Mouse (Mus musculus) liver, embryonic 12.5 days (tissue): ENCODE measurements around the gene Opcml. TPM values are rescaled to one million over a fixed set of nuclear protein-coding genes. Genes with fewer than 3 reads are reported as not detected.

Experiments used
- ATAC-seq: fragments of 200-750 bp; cut with Nextera tagmentation; 2 replicates; pipeline ENCODE4 v1.8.0; 2017; ENCODE audit warnings: moderate number of reproducible peaks, mild to moderate bottlenecking, moderate library complexity
- H3K27ac ChIP-seq: fragments of 300-500 bp; sonication (generic); 2 replicates; pipeline ENCODE4 v1.5.1; 2016; ENCODE audit warnings: mild to moderate bottlenecking
- H3K27me3 ChIP-seq: fragments of 300-500 bp; sonication (generic); replicated peaks from 2 replicates; pipeline ENCODE4 v1.6.1; 2016; ENCODE audit warnings: mild to moderate bottlenecking, moderate library complexity
- H3K36me3 ChIP-seq: fragments of 300-500 bp; sonication (generic); 2 replicates; pipeline ENCODE4 v1.6.1; 2016; ENCODE audit warnings: mild to moderate bottlenecking, moderate library complexity
- H3K4me1 ChIP-seq: fragments of 300-500 bp; sonication (generic); 2 replicates; pipeline ENCODE4 v1.6.1; 2016
- H3K4me2 ChIP-seq: fragments of 300-500 bp; sonication (generic); 2 replicates; pipeline ENCODE4 v1.6.1; 2016; ENCODE audit warnings: mild to moderate bottlenecking, moderate library complexity
- H3K4me3 ChIP-seq: fragments of 300-500 bp; sonication (generic); 2 replicates; pipeline ENCODE4 v1.5.1; 2016; ENCODE audit warnings: mild to moderate bottlenecking, moderate library complexity
- H3K9ac ChIP-seq: fragments of 300-500 bp; sonication (generic); 2 replicates; pipeline ENCODE4 v1.6.1; 2016; ENCODE audit warnings: mild to moderate bottlenecking, moderate library complexity
- H3K9me3 ChIP-seq: fragments of 300-500 bp; sonication (generic); replicated peaks from 2 replicates; pipeline ENCODE4 v1.6.1; 2016; ENCODE audit warnings: mild to moderate bottlenecking, moderate library complexity
- WGBS: fragments of 180-500 bp; shearing (Covaris S2); methylation state at CpG from one replicate; pipeline ENCODE4 v1.1.7; 2016; ENCODE audit not compliant: insufficient replicate concordance; 5-methylcytosine and 5-hydroxymethylcytosine counted together
- polyA plus RNA-seq: library from polyadenylated mRNA; unstranded; fragments of >200 nt; fragmentation: Nextera tagmentation; extraction: Ambion mirVana; gene quantifications from 2 replicates; pipeline ENCODE4 v1.2.1, GENCODE M21; 2016

The Opcml gene
- polyA plus RNA-seq, 1 experiment from 2014 or later = 0.23 TPM

DNA sequence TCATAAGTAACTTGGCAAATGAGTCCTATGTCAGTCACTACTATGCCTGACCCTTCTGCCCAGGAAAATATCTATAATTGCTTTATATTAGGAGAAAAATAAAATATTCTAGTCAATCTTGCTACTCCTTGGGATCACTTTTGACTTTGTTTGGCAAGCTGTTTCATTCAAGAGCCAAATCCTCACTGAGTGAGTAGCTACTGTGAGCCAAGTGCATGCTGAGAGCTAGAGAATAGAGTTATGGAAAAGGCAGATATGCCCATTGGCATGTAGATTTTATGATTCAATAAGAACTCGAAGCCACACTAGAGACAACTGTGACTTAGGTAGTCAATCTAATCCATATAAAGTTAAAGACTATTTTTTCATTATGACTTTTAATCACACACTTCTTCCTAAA, 340.9 kb downstream of the Opcml start:
- 47% methylated on average over 1 of the region's 1 CpGs for WGBS
- ATAC-seq = no peak
- no peak overlapping the region for H3K27ac ChIP-seq
- no peak overlapping the region for H3K4me2 ChIP-seq
- no peak overlapping the region for H3K9ac ChIP-seq
- H3K4me3 ChIP-seq = no peak overlapping the region
- no peaks in the 10 kb centered on the region for H3K4me1 ChIP-seq
- H3K27me3 ChIP-seq = no peaks in the 10 kb centered on the region
- no peaks in the 10 kb centered on the region for H3K9me3 ChIP-seq
- no peaks in the 10 kb centered on the region for H3K36me3 ChIP-seq

DNA sequence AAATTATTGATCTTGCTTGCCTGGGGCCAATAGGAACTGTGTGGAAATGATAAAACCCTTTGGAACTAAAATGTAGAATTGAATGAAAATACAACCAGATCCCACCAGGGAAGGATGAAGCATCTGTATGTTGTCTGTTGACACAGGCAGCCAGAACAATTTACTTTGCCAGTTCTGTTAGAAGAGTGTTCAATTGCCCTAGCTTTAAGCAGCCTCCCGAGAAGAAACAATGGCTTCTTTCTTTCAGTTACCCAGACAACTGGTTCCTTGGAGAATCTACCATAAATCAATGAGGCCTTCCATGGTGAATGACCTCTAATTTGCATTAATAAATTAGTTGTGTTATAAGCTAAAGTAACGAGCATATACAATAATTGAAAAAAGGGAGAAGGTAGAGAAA, 346.0 kb downstream of the Opcml start:
- no peak overlapping the region for H3K27ac ChIP-seq
- H3K36me3 ChIP-seq = no peaks in the 10 kb centered on the region
- H3K4me2 ChIP-seq = no peak overlapping the region
- no peaks in the 10 kb centered on the region for H3K9me3 ChIP-seq
- no peaks in the 10 kb centered on the region for H3K4me1 ChIP-seq
- no peak for ATAC-seq
- no peaks in the 10 kb centered on the region for H3K27me3 ChIP-seq
- 60% methylated on average over 2 of the region's 2 CpGs for WGBS
- no peak overlapping the region for H3K4me3 ChIP-seq
- H3K9ac ChIP-seq = no peak overlapping the region

DNA sequence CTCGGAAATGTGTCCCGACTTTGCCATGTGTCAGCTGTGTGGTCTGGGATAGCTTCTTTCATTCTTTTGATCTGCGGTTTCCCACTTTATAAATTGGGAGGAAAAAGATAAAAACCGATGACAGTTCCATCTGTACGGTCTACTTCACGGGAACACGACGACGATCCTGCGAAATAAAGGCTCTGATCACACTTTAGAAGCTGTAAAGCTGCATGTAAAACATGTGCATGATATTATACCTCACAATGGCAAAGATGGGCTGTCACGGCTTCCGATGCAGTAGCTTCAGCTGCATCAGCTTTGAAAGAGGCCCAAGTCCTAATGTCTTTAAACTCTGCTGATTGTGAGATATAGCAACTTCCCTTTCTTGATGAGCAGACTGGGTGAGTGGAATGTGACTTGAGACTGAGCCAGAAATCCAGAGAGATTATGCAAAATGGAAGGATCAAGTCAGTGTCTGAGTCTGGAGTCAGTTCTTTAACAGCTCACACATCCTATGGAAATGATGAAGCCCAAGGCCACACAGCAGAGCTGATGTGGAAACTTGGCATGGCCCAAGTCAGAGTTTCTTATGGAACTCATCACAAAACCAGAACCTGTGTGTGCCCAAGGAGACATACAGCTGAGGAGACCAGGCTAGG, 349.5 kb downstream of the Opcml start:
- H3K4me3 ChIP-seq = no peak overlapping the region
- H3K9ac ChIP-seq = no peak overlapping the region
- no peak overlapping the region for H3K27ac ChIP-seq
- H3K9me3 ChIP-seq = no peaks in the 10 kb centered on the region
- no peak overlapping the region for H3K4me2 ChIP-seq
- WGBS = 76% methylated on average over 12 of the region's 12 CpGs
- H3K4me1 ChIP-seq = no peaks in the 10 kb centered on the region
- no peaks in the 10 kb centered on the region for H3K27me3 ChIP-seq
- ATAC-seq = no peak
- H3K36me3 ChIP-seq = no peaks in the 10 kb centered on the region

DNA sequence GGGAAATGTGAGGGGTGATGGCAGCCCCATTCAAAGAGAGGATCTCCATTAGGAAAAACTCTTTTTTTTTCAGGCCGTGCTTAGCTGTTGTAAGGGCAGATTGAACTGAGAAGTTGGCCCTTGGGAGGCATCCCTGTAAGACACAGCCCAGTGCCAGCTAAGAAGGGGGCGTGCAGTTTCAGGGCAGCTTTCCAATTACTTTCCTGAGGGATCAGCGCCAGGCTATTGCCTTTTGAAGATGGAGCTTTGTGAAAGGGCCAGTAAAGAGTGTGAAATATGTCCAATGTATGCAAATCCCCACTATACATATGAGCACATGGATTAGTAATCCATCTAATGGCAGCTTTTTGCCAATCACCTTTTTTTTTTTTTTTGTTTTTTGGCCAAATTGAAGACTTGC, 358.9 kb downstream of the Opcml start:
- 60% methylated on average over 3 of the region's 3 CpGs for WGBS
- Histone ChIP-seq H3K27me3 (no peaks in the 10 kb centered on the region), H3K4me1 (no peaks in the 10 kb centered on the region), H3K9me3 (no peaks in the 10 kb centered on the region), H3K36me3 (no peaks in the 10 kb centered on the region), H3K9ac (no peak overlapping the region), H3K4me3 (no peak overlapping the region), H3K27ac (no peak overlapping the region), H3K4me2 (no peak overlapping the region)
- ATAC-seq = no peak

DNA sequence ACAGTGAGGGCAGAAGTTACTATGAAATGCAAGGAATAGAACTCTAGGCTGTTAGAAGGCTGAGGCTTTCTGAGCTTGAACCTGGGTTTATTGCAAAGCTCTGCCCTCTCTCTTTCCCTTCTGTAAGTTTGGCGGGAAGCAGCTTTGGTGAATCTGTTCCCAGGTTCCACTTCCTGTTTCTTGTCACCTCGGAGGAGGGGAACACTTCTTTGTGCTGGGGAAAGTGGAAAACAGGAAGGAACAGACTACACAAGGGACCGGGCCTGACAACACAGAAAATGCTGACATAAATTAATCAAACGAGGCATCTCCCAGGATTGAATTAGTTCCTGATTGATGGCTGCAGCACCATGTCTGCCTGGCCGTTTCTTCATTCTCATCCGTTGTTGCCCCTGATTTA, 363.2 kb downstream of the Opcml start:
- H3K9ac ChIP-seq = no peak overlapping the region
- H3K36me3 ChIP-seq = no peaks in the 10 kb centered on the region
- H3K4me2 ChIP-seq = no peak overlapping the region
- no peaks in the 10 kb centered on the region for H3K4me1 ChIP-seq
- H3K4me3 ChIP-seq = no peak overlapping the region
- ATAC-seq = no peak
- H3K27me3 ChIP-seq = no peaks in the 10 kb centered on the region
- no peaks in the 10 kb centered on the region for H3K9me3 ChIP-seq
- no peak overlapping the region for H3K27ac ChIP-seq
- WGBS = 22% methylated on average over 6 of the region's 6 CpGs

DNA sequence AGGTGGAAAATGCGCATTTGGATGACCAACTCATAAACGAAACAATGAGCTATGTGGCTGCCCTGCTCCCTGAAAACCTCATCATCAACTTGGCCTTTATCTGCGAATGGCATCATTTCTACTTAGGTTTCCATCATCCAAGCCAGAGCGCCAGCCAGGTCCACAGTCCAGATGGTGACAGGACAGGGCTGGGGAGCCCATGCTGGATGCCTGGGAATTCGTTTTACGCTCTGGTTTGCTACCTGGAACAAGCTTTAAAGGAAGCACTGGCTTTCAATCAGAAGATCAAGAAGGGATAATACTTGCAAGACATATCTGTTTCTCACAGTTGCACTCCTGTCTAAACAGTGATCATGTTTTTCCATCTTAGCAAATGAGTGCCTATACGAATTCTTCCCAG, 366.5 kb downstream of the Opcml start:
- Histone ChIP-seq H3K27ac (no peak overlapping the region), H3K4me2 (no peak overlapping the region), H3K9ac (no peak overlapping the region), H3K27me3 (no peaks in the 10 kb centered on the region), H3K36me3 (no peaks in the 10 kb centered on the region), H3K4me1 (no peaks in the 10 kb centered on the region), H3K9me3 (no peaks in the 10 kb centered on the region), H3K4me3 (no peak overlapping the region)
- no peak for ATAC-seq
- 66% methylated on average over 7 of the region's 7 CpGs for WGBS

DNA sequence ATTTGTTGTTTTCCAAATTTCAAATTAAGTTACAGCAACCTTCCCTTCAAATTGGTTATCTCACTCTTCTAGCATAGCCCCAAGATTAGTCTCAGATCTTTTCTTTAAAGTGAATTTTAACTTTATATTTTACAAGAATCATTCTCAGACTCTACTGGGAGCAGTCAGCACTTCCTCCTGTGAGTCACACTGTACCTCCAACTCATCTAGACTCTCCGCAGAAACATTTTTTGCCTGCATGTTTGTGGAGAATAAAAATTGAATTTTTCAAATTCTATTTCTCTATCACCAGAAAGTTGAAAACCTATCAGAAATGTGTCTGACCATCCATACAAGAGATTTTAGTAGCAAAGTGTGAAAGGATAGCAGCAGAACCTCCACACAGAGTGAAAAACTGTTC, 370.4 kb downstream of the Opcml start:
- no peaks in the 10 kb centered on the region for H3K27me3 ChIP-seq
- H3K27ac ChIP-seq = no peak overlapping the region
- no peak for ATAC-seq
- 84% methylated on average over 1 of the region's 1 CpGs for WGBS
- no peak overlapping the region for H3K4me3 ChIP-seq
- no peaks in the 10 kb centered on the region for H3K36me3 ChIP-seq
- H3K4me2 ChIP-seq = no peak overlapping the region
- no peaks in the 10 kb centered on the region for H3K4me1 ChIP-seq
- H3K9me3 ChIP-seq = no peaks in the 10 kb centered on the region
- no peak overlapping the region for H3K9ac ChIP-seq

DNA sequence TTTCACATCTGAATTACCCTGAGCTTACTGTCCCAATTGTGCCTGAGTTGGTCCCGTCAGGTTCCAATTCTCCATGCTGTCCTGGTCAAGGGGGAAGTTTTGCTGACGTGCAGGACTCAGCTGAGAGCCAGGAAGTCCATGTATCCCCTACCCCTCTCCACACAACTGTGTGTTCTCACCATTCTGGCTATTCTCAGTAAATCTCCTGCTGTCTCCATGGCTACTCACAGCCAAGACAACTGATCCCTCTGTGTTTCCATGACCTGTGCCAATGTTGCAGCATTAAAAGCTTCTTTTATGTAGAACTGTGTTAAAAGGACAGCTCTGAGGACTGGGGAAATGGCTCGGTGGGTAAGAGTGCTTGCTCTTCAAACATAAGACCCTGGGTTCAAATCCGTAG, 373.4 kb downstream of the Opcml start:
- no peaks in the 10 kb centered on the region for H3K9me3 ChIP-seq
- no peaks in the 10 kb centered on the region for H3K4me1 ChIP-seq
- no peak overlapping the region for H3K4me2 ChIP-seq
- H3K27me3 ChIP-seq = no peaks in the 10 kb centered on the region
- no peak for ATAC-seq
- no peak overlapping the region for H3K9ac ChIP-seq
- no peak overlapping the region for H3K27ac ChIP-seq
- H3K4me3 ChIP-seq = no peak overlapping the region
- no peaks in the 10 kb centered on the region for H3K36me3 ChIP-seq
- 54% methylated on average over 4 of the region's 4 CpGs for WGBS

DNA sequence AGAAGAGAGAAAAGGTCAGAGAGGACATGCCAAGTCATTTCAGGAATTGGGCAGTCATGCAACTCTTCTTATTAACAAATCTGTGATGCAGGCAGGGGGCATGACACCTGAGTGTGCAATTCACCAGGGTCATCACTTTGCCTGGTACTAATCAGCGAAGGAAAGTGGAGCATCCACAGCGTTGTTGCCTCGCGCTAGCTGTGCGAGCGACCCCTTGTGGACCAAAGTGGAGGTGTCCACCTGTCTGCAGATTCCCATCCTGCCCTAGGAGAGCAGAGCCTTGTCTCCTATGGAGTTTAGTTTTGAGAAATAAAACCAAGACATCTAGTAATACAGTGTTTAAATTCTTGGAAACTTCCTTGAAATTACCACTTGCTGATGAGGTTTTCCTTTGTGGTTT, 381.3 kb downstream of the Opcml start:
- ATAC-seq = no peak
- H3K4me1 ChIP-seq = no peaks in the 10 kb centered on the region
- no peak overlapping the region for H3K4me3 ChIP-seq
- H3K9ac ChIP-seq = no peak overlapping the region
- WGBS = 7% methylated on average over 6 of the region's 6 CpGs
- no peaks in the 10 kb centered on the region for H3K27me3 ChIP-seq
- H3K9me3 ChIP-seq = no peaks in the 10 kb centered on the region
- no peak overlapping the region for H3K4me2 ChIP-seq
- H3K36me3 ChIP-seq = no peaks in the 10 kb centered on the region
- no peak overlapping the region for H3K27ac ChIP-seq

DNA sequence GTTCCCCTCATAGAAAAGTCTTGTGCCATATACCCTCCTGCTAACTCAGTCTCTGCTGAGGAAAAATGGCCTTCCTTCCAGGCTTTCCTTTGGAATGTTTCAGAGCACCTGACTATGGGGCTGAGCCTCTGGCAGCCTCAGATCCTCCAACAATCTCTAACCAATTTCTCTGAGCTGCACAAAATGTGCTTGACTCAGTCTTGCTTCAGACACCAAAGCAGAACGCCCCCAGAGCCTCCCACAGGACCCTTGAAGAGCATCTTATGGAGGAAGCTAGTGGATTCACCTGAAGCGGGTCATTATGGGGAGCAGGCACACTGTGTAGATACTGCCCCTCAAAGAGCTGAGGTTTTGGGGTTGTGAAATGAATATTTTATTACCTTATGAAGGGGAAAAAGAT, 386.5 kb downstream of the Opcml start:
- Histone ChIP-seq H3K27ac (no peak overlapping the region), H3K4me3 (no peak overlapping the region), H3K4me2 (no peak overlapping the region), H3K9me3 (no peaks in the 10 kb centered on the region), H3K4me1 (no peaks in the 10 kb centered on the region), H3K9ac (no peak overlapping the region), H3K27me3 (no peaks in the 10 kb centered on the region), H3K36me3 (no peaks in the 10 kb centered on the region)
- no peak for ATAC-seq
- WGBS = 58% methylated on average over 2 of the region's 2 CpGs

DNA sequence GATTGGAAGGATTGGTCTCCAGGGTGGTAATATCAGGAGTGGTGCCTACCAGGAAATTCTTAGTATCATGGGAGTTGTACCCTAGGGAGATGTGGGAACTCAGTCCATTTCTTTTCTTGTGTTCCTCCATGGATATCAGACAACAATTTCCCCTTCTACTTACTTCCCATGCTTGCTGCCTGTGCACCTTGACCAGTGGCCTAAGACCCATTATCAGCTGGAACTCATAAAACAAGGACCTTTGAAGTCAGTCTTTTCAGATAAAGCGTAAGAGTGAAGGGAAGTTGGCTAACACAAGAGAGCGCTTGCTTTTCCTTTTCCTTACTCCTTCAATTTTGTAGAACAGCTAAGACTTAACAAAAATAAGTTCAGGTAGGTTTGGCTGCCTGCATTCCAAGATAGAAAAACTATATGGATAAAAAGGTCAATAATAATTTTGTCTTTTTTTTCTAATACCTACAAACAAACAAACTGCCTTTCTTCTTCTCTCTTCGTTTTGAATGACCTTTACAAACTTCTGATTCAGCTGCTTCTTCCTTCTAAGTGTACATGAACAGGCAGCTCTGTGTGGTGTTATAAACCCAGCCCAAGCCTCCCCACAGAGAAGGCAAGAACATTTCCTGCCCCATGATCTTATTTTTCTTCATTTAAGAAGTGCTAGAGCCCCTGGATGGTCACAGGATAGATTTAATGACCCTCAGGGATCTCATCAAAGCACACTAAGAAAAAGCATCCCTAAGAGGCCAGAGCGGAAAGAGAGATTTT, 387.7 kb downstream of the Opcml start:
- no peaks in the 10 kb centered on the region for H3K4me1 ChIP-seq
- H3K27ac ChIP-seq = no peak overlapping the region
- no peaks in the 10 kb centered on the region for H3K27me3 ChIP-seq
- no peak overlapping the region for H3K9ac ChIP-seq
- no peak overlapping the region for H3K4me3 ChIP-seq
- no peak overlapping the region for H3K4me2 ChIP-seq
- no peaks in the 10 kb centered on the region for H3K36me3 ChIP-seq
- ATAC-seq = no peak
- 63% methylated on average over 4 of the region's 4 CpGs for WGBS
- H3K9me3 ChIP-seq = no peaks in the 10 kb centered on the region

DNA sequence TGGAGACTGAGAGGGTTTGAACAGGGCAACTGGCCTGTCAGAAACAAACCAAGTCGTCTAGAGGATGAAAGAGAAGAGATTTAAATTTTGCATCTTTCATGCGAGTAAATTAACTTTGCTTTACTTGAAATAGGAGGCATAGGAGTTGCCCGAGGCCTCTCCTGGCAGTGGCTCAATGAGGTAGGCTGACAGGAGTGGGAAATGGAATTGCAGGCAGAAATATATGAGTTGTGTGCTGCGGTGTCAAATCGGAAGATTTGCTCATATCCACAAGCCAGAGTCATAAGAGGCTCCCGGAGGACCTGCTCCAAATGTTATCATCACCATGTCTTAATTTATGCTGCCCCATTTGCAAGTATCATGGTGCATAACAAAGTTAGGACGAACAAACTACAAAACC, 391.3 kb downstream of the Opcml start:
- H3K36me3 ChIP-seq = no peaks in the 10 kb centered on the region
- WGBS = 57% methylated on average over 7 of the region's 7 CpGs
- no peak overlapping the region for H3K9ac ChIP-seq
- no peaks in the 10 kb centered on the region for H3K4me1 ChIP-seq
- no peaks in the 10 kb centered on the region for H3K27me3 ChIP-seq
- no peak overlapping the region for H3K4me3 ChIP-seq
- ATAC-seq = no peak
- no peak overlapping the region for H3K4me2 ChIP-seq
- H3K27ac ChIP-seq = no peak overlapping the region
- no peaks in the 10 kb centered on the region for H3K9me3 ChIP-seq

DNA sequence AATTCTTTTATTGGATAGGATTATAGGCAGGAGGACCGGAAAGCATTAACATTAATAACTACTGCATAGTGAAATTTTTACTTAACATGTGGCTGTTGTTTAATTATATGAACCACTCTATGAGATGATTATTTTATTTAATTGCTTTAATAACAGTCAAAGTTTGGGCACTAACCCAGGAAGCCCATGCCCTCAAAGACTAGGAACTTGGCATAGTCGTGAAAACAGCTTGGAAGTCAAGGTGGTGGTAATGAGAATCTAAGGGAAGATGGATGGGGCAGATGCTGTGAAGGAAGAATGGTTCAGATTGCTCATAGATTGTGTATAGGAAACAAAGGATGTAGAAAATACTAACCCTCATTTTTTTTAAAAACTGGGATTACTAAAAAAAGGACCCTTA, 399.7 kb downstream of the Opcml start:
- Histone ChIP-seq H3K4me2 (no peak overlapping the region), H3K27ac (no peak overlapping the region), H3K4me3 (no peak overlapping the region), H3K4me1 (no peaks in the 10 kb centered on the region), H3K9me3 (no peaks in the 10 kb centered on the region), H3K27me3 (no peaks in the 10 kb centered on the region), H3K9ac (no peak overlapping the region), H3K36me3 (no peaks in the 10 kb centered on the region)
- 63% methylated on average over 2 of the region's 2 CpGs for WGBS
- no peak for ATAC-seq
